Mouse (Mus musculus): ENCODE data around the gene 1600015I10Rik. TPM values are rescaled to one million over a fixed set of nuclear protein-coding genes. Genes with fewer than 3 reads are reported as not detected.

Gene 1600015I10Rik
- total and polyA plus RNA-seq, 3 experiments = not detected

DNA sequence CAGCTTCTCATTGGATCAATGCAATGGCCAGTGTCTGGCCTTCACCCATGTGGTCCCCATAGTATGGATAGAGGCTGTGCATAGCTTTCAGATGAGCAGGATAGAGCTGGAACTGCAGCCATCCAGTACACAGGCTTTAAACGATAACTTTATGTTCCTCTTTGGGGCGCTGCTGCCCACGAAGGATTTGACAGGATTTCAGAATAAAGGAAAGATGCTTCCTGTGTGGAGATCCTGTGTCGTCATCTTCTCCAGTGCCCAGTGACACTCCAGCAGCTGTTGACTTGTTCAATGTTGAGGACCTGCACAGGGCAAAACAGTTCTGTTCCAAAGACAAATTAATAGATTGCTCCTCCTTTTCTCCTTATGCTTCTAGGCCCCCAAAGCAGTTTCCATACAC, 27.1 kb downstream of the 1600015I10Rik start:
- no peaks in the 10 kb centered on the region for H3K79me2 ChIP-seq (ENCODE audit: control insufficient read depth, insufficient read depth, low read length, poor library complexity)
- DNase-seq (ENCODE audit: low read depth, low spot score) = no peak
- TF ChIP-seq HCFC1 (IDR thresholded peaks at IDR 0.05; ENCODE audit: low read depth, low read length) = no peak
- no peak for TF ChIP-seq NELFE (IDR thresholded peaks at IDR 0.05; ENCODE audit: low read depth, low read length)
- TF ChIP-seq GABPA (IDR thresholded peaks at IDR 0.05; ENCODE audit: low read depth, low read length) = no peak
- TF ChIP-seq CHD2 (IDR thresholded peaks at IDR 0.05; ENCODE audit: low read length) = no peak
- no peak overlapping the region for H3K27ac ChIP-seq (ENCODE audit: control insufficient read depth, low read depth, low read length)
- no peak overlapping the region for H3K4me3 ChIP-seq (ENCODE audit: control insufficient read depth in 1 of 2, insufficient read depth in 1 of 2, low read depth in 2 of 2, low read length in 2 of 2)
- no peaks in the 10 kb centered on the region for H3K27me3 ChIP-seq (ENCODE audit: control insufficient read depth in 1 of 2, insufficient read depth in 2 of 2, low read length in 2 of 2)
- no peaks in the 10 kb centered on the region for H3K4me1 ChIP-seq (ENCODE audit: control insufficient read depth in 1 of 2, insufficient read depth in 2 of 2, low read length in 2 of 2)
- H3K9ac ChIP-seq (ENCODE audit: control insufficient read depth, low read depth, low read length, poor library complexity, severe bottlenecking) = no peak overlapping the region
- H3K36me3 ChIP-seq (ENCODE audit: control insufficient read depth in 1 of 2, insufficient read depth in 2 of 2, low read length in 2 of 2) = no peaks in the 10 kb centered on the region
- H3K9me3 ChIP-seq (replicated peaks; ENCODE audit: insufficient read depth, low read length) = no peaks in the 10 kb centered on the region

DNA sequence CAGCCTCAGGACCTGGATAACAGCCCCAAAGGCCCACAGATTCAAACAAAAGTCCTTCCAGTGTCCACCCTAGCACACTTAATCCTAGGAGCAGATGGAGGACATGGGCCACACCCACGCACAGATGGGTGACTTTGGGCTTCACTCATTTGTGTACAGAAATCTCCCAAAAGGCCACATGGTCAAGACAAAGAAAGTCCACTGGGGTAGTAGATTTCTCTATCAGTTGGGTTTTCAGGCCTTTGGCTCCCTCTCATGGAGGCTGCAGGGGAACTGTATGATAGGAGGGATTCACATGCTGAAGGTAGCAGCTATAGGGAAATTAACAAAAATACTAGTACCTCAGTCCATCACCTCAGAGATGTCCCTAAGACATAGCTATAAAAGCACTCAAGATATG, 28.4 kb downstream of the 1600015I10Rik start:
- Histone ChIP-seq H3K4me1 (ENCODE audit: control insufficient read depth in 1 of 2, insufficient read depth in 2 of 2, low read length in 2 of 2) (no peaks in the 10 kb centered on the region), H3K9ac (ENCODE audit: control insufficient read depth, low read depth, low read length, poor library complexity, severe bottlenecking) (no peak overlapping the region), H3K36me3 (ENCODE audit: control insufficient read depth in 1 of 2, insufficient read depth in 2 of 2, low read length in 2 of 2) (no peaks in the 10 kb centered on the region), H3K4me3 (ENCODE audit: control insufficient read depth in 1 of 2, insufficient read depth in 1 of 2, low read depth in 2 of 2, low read length in 2 of 2) (no peak overlapping the region), H3K79me2 (ENCODE audit: control insufficient read depth, insufficient read depth, low read length, poor library complexity) (no peaks in the 10 kb centered on the region), H3K27ac (ENCODE audit: control insufficient read depth, low read depth, low read length) (no peak overlapping the region), H3K27me3 (ENCODE audit: control insufficient read depth in 1 of 2, insufficient read depth in 2 of 2, low read length in 2 of 2) (no peaks in the 10 kb centered on the region), H3K9me3 (replicated peaks; ENCODE audit: insufficient read depth, low read length) (no peaks in the 10 kb centered on the region)
- no peak for DNase-seq (ENCODE audit: low read depth, low spot score)
- TF ChIP-seq ZNF384 (IDR thresholded peaks at IDR 0.05; ENCODE audit: low read depth, low read length) (no peak), HCFC1 (IDR thresholded peaks at IDR 0.05; ENCODE audit: low read depth, low read length) (no peak), CTCF (IDR thresholded peaks at IDR 0.05 in 2 of 3, conservative IDR thresholded peaks at IDR 0.05 in 1 of 3; ENCODE audit: control insufficient read depth in 1 of 3, insufficient read depth in 1 of 3, low read depth in 2 of 3, low read length in 3 of 3, poor library complexity in 1 of 3, severe bottlenecking in 1 of 3) (no peak), ZMIZ1 (IDR thresholded peaks at IDR 0.05; ENCODE audit: low read depth, low read length) (no peak), TCF12 (IDR thresholded peaks at IDR 0.05; ENCODE audit: low read depth, low read length) (no peak), MEF2A (IDR thresholded peaks at IDR 0.05; ENCODE audit: extremely low read depth, insufficient replicate concordance, low read depth, low read length, poor library complexity, severe bottlenecking) (no peak), TBP (IDR thresholded peaks at IDR 0.05; ENCODE audit: low read depth, low read length) (no peak), CHD1 (IDR thresholded peaks at IDR 0.05; ENCODE audit: low read depth, low read length) (no peak), MXI1 (IDR thresholded peaks at IDR 0.05; ENCODE audit: low read depth, low read length) (no peak), UBTF (IDR thresholded peaks at IDR 0.05; ENCODE audit: borderline replicate concordance, insufficient read depth, low read depth, low read length) (no peak), ETS1 (IDR thresholded peaks at IDR 0.05; ENCODE audit: low read depth, low read length) (no peak), MYB (IDR thresholded peaks at IDR 0.05; ENCODE audit: low read depth, low read length) (no peak), SMC3 (IDR thresholded peaks at IDR 0.05; ENCODE audit: low read depth, low read length) (no peak), BHLHE40 (IDR thresholded peaks at IDR 0.05; ENCODE audit: borderline replicate concordance, low read depth, low read length) (no peak), ELF1 (IDR thresholded peaks at IDR 0.05; ENCODE audit: low read depth, low read length) (no peak), TAL1 (IDR thresholded peaks at IDR 0.05; ENCODE audit: low read length) (no peak), NELFE (IDR thresholded peaks at IDR 0.05; ENCODE audit: low read depth, low read length) (no peak), USF2 (IDR thresholded peaks at IDR 0.05; ENCODE audit: borderline replicate concordance in 1 of 2, insufficient read depth in 1 of 2, low read depth in 1 of 2, low read length in 2 of 2) (no peak), ZC3H11A (IDR thresholded peaks at IDR 0.05; ENCODE audit: low read depth, low read length) (no peak)
